Mouse (Mus musculus) heart, adult 18-20 months (tissue): ENCODE data around the gene Gm20696. TPM values are rescaled to one million over a fixed set of nuclear protein-coding genes. Genes with fewer than 3 reads are reported as not detected.

Experiments
- DNase-seq, 2 experiments: peaks; one replicate each; pipeline ENCODE4 v3.0.0; 2021 to 2022; ENCODE audit warnings: mixed read lengths in 1 of 2
- total RNA-seq, 2 experiments: library from RNA; stranded (reverse); gene quantifications; 2 replicates each; pipeline ENCODE4 v1.2.3; 2021

Gm20696 gene
- total RNA-seq, 2 experiments from 2014 or later = 0.94 to 2.2 TPM

DNA sequence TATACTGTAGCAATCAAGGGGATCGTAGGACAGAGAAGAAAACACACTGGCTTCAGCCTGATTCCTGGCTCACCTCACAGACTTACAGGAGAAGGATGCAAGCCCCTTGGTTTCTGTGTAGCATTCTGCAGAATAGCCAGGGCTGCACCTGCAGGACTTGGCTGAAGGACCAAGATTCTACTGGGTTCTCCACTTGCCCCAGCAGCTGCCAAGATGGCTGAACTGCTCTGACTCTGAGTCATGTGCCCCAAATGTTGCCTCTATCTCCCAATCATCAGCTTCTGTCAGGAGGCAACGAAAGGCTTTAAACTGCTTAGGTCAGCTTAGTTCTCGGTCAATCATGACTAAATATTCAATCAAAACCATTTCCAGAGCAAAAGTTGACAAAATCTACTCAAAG is 42.1 kb downstream of the Gm20696 start:
- no peak for DNase-seq

DNA sequence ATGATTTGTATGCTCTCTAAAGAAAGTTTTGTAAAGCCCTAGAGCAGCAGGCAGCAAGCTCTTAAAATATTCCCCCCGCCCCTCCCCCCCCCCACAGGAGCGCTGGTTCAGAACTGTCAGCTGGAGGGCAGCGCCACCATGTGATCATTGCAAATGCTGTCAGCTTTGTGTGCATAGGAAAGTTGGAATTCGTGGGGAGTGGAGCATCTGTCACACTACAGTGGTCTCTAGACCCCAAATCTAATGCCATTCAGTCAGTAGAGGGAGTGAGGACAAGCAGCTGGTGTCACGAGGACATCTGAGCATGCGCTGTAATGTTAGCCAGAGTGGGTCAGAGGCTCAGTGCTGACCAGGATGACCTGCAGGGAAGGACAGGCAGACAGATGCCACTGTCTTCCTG is 43.0 kb downstream of the Gm20696 start:
- peak in 1 of 2 experiments; percentile 34 for DNase-seq

DNA sequence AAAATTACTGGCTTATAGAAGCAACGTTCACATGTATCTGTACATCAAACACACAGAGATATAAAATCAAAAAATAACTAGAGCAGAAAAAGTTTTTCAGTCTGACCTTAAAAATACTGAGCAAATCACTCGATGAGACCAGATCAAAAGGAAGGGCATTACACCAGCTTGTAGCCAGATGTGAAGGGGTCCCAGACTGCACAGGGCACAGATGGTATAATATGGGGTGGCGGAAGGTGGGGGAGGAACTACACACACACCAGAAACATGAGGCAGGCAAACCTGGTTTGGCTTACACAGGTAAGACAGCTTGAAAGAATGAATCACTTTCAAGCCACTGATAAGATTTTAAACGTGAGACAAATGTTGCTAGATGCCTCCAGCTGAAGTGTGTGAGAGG is 45.4 kb downstream of the Gm20696 start:
- DNase-seq = no peak

DNA sequence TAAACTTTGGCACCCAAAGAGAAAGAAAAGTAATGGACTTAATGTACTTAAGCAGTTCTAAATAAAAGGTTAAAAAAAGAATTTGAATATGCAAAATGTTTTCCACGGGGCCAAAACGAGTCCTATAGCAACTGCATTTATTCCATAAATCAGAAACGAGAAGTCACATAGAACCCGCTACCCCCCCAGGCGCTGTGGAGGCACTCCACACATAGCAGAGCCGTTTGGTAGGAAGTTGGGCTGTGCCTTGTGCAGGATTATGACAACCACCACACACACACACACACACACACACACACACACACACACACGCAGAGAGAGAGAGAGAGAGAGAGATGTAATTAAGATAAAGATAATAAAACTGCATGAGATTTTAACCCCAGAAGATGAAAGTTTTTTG is 46.1 kb downstream of the Gm20696 start:
- DNase-seq = no peak

DNA sequence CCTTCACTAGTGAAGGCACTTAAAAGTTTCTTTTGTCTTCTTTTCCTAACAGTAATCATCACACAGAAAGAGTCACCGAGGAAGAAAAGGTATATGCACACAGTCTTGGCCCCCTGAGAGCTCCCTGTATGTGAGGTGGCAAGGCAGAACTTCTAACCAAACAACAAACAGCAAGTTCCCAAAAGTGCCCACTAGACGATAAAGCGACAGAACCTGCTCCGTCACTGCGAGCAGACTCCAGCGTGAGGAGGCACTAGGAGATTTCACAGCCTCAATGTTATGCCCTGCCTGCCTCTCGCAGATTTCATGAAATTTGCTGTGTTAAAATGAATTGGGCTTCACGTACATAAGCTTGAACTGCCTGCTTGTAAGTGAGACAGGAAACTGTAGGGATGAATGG is 46.6 kb downstream of the Gm20696 start:
- DNase-seq = no peak

DNA sequence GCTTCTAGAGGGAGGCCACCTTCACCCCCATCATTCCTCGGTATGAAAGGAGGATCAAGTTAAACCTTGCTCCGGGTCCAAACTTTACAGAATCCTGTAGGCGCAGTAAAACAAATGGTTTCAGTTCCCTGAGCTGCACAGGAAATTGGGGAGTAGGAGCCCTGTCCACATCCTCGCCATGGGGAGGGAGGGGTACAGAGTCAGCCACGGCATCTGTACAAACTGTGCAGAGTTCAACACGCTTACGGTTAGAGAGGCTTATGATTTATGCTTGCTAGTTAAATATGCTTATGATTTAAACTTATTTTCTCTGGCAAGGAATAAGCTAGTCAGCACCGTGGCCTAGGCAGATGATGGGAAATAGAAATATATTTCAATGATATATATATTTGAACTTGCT is 47.1 kb downstream of the Gm20696 start:
- peak in 1 of 2 experiments; percentile 31 for DNase-seq

DNA sequence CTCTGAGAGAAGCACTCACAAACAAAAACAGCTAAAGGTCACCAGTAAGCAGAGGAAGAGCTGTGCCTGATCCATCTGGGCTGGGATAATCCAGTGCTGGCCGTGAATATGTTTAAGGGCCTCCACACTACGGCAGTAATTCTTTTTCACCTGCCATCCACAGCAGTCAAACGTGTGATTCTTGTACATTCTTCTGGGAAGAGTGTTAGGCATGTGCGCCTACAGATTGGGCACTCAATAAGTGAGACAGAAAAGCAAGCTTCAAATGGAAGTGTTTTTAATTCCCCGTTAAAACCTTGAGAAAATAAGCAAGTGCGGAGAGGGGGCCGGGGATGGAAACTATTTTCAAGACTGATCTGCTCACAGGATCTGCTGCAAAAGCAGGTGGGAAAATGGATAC is 48.7 kb downstream of the Gm20696 start:
- no peak for DNase-seq

DNA sequence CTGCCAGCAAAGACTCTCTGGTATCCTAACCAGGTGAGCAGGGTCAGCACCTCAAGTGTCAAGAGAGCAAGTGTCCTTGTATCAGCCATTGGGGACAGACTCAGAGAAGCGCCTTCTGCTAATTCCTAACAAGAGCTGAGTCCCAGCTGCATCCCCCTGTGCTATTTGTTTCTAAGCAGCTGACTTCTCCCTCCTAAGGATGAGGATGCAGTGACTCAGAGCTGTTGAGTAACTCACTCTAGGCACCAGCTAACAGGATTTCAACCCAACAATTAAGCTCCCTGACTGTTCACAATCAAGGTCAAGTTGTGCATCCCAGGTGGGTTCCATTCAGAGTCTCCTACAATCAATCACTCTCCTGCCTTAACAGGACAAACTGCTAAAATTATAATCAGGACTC is 49.2 kb downstream of the Gm20696 start:
- DNase-seq = no peak

DNA sequence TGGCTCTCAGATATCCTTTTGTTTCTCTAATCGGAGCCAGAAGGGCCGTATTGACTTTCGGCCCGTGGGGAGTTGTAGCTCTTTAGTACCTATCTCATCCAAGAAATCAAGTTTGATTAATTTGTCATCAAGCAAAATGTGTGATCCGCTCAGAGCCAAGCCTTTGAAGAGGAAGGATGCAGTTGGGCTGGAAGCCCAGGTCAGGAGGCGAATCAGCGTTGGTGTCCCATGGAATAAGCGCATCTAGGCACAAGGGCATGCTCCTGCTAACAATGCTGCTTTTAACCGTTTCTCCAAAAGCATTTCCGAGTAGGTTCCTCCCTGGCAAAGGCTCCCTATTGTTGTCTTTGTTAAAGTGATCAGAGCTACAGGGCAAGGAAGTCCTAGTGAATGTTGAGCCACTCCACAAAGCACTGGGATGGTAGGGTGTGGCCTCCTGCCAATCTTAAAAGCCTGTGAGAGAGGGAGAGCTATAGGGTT is 51.3 kb downstream of the Gm20696 start:
- peak in 1 of 2 experiments; percentile 34 for DNase-seq

DNA sequence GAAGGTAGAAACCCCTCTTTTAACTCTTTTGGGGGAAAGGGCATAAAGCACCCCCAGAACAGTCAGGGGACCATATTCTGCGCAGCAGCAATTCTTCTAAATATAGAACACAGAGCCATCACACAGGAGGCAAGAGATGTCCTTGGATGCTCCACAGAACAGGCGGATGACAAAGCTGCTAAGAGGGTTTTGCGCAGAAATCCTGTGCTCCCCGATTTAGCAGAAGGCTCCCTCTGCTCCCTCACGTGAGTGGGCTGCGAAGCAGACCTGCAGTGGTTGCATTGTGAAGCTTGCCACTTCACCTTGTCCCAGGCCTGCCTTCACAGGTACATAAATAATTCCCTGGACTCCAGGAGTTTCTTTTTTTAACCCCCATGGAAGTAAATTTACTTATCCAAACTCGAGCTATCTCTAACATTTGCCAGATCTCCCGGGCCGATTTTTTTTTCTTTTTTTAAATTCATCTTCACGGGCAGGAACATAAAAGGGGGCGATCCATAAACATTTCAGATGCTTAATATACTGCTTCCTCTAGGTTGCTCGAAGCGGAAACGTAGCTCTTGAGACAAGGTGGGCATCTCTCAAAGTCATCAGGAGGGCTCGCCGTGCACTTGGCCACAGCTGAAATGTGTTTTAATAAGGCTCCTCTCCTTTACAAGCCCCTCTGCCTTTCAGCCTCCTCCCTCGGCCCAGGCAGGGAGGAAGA is 51.9 kb downstream of the Gm20696 start:
- no peak for DNase-seq

DNA sequence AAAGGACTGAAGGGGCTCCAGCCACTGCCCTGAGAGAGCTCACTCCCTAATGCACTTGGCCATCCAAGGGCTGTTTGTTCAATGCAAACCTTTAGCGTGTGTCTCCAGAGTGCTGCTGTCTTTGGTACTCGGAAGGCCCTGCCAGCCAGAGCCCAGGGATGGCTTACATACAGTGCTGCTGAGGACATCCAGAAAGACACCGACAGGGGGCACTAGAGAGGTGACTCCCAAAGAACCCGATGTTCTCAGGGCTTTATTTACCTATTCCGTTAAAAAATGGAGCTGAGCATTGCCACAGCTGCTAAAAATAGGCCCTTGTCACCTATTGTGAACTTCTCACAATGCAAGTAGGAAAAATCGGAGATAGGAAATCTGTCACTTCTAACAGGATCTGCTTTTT is 54.7 kb downstream of the Gm20696 start:
- DNase-seq = no peak

DNA sequence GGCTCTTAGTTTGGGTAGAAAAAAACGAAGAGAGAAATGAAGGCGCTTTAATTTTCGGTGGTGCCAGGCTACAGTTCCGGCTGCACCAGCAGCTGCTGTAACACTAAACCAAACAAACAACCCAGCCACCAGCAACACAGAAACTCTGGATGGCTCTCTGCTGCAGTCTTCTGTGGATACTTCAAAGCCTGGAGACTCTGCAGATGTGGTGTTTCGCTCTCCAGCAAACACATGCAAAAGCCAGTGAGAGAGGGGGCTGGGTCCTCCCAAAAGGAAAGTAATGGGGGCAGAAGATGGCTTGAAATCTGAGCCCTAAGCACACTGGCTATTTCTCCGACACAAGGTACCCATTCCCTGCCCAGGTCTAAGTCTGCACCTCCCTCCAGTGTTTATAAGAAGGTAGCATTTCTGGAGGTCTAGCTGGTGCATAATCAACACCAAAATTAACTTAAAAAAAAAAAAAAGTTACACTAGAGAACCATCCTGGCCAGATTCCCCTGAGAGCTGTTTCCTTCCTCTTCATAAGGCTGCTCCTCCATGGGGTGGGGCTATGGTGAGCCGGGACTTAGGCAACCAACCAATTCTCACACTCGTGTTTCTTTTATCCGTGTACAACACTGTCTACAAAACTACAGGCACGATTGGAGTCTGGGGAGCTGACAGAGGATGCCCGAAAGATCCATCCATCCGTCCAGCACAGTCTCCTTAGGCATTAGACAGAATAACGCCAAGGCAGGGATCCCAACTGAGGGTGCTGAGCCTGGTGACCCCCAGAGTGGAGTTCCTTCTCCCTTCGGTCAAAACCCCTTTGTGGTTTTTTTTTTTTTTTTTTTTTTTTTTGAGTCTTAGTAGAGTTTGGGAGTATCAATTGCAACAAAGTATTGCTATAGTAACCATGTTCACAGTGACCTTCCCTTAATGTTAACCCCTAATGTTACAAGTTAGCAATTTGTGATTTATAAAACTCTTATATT is 55.9 kb downstream of the Gm20696 start:
- DNase-seq = peak; percentile 38 to 50

DNA sequence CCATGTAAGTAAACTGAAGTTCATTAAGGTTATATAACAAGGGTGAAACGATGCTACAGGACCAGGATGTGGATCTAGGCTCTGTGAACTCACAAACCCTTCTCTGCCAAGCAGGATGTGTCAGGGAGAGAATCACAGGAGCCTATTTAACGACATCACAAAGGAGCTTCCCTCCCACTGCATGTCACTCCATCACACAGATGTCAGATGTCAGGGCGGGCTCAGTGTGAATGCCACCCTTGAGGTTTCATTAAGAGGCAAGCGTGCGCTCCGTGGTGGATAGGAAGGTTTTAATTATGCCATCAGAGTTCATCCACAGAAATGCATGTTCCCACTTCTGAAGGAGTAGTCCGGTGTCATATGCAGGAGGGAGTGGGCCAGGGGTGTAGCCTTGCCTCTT is 60.5 kb downstream of the Gm20696 start:
- no peak for DNase-seq

DNA sequence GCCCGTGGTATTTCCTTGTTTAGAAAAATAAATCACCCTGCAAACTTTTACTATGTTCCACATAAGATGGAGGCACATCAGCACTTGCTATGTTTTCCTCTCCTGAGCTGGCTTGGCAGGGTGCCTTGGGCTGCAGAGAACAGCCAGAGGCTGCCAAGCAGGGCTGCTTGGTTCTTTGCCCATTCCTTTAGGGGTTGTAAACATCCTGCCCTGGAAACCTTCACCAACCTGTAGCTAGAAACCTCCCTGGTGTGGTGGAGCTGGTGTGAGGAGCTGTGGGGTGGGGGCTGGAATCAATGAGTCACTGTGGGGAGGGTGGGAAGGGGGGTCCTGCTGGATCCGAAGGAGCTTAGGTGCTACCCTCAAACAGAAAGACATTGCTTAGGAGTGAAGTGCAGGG is 61.8 kb downstream of the Gm20696 start:
- DNase-seq = peak; percentile 40 to 52

DNA sequence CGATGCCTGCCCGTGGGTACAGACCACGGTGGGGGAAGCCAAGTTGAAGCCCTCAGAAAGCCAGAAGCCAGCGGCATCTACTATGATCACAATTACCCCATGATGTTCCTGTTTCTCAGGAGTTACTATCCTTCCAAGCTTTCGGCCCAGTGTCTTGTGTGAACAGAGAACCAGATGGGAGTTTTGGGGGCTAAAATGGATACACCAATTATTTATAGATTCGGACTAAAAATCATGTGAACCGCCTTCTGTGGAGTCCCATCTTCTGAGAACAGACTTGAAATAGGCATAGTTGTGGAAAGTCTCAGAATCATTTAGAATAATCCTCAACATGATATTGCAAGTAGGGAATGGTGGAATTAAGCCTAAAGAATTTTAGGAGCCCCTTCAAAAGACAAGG is 64.2 kb downstream of the Gm20696 start:
- no peak for DNase-seq

DNA sequence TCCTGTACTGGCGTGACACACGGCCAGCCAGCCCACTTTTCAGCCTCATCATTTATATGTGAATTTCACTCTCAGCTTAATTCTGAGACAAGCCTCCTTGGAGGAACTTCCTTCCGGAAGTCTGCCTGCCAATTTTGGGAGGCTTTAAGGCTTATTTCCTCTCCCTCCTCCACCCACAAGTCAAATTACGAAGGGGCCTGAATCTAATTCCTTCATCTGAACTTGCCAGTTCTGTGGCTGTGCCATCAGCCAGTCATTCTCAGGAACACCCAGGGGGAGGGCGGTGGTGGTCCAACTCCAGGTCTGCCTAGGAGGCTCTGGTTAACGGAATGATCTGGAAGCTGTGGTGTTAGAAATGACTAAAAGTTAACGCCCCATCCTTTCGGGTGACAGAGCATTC is 65.7 kb downstream of the Gm20696 start:
- peak; percentile 25 to 27 for DNase-seq

DNA sequence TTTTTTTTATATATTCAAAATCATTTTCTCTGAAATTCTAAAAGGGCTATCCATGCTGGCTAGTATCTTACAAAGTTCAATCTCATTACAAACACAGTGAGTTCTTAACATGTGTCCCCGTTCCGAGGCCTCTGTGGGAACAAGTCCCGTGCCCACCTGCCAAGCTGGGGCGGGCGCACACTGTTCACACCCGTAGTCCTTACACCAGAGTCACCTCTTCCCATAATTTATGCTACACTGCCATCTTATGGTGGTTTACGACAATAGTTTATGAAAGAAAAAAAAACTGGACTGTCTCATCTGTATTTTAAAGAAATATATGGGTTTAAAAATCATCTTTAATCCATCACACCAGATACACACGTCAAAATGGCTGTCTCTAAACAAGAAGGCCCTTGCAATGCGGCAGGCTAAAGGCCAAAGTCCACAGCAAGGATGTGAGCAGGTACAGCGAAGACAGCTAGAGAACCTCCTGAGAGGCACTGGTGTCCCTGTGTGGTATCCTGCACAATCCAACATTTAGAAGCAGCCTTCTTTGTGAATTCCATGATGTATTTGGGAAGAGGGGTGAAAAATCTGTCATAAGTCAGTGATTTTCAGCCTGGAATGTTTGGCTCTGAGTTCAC is 66.3 kb downstream of the Gm20696 start:
- peak; percentile 42 to 78 for DNase-seq

DNA sequence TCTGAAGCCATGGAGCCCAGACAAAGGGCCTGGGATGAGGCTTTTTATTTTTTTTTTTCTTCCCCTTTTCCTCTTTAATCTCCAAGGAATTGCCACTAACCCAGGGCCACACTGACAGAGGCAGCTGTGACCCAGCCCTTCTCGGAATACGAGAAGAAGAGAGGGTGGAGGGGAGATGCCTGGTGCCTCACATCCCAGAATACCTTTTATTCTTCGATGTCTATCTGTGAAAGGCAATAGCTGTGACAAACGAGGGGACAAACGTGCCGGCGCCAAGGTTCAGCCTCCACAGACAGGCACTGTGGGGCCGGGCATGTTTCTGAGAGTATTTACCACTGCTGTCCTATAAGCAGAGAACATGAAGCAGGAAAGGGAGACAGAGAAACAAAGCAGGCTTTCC is 66.9 kb downstream of the Gm20696 start:
- DNase-seq = peak in 1 of 2 experiments; percentile 7

DNA sequence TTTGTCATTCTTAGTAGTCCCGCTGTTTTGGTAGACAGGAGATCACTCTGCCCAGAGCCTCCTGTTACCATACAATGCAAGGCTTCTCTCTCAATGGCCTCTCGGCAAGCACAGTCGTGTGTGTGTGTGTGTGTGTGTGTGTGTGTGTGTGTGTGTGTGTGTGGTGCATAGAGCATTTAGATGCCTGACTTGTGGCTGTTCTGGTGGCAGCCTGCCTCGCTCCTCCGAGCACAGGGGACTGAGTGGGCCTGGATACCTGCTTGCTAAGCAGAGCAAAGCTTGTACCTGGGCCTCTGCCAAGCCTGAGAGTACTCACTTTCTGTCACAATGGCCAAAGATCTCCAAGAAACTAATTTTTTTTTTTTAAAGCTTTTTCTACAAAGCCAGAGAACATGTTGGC is 67.4 kb downstream of the Gm20696 start:
- peak in 1 of 2 experiments; percentile 7 for DNase-seq

DNA sequence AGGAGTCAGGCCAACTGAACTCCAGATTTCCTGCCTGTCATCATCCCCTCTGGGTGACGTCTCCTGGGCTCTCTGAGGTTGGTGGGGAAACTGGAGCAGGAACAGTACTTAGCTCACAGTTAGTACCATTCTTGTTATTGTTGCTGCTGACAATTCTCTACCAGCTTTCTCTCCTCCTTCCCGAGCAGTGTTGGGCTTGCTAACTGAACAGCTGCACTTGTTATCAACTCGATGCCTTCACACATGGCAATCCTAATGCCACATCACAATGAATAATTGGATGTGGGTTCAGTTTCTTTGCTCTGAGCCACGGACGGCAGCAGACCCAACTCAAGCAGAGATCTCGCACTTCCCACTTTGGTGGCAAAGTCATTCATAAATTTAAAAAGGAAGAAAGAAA is 89.6 kb downstream of the Gm20696 start:
- no peak for DNase-seq

DNA sequence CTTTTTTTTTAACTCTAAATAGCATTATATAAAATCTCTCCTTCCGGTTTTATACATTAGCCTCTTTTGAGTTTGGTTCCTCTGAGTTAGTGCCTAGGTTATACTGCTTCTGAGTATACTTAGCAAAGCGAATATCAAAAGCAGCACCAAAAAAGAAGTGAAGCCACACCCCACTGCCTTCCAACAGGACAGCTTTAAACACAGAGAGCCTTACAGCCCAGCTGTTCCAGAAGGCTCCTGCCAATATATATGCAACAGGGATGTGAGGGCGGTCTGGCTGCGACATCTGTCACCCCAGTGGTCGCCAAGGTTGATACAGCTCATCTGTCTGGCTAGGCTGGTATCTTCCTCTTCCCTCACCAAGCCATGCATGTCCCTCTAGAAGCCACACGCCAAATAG is 91.0 kb downstream of the Gm20696 start:
- no peak for DNase-seq

DNA sequence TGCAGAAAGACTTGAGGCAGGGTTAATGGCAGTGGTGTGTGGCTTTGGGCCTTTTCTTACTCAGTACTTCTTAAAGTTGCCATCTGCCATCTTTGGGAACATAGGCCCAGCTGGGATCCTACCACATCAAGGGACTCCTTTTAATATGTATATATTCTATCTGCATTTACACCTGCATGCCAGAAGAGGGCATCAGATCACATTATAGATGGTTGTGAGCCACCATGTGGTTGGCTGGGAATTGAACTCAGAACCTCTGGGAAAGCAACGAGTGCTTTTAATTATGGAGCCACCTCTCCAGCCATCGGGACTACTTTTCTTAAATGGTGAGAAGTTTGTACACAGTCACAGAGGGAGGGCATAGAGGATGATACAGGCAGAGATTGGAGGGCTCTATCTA is 93.3 kb downstream of the Gm20696 start:
- no peak for DNase-seq

DNA sequence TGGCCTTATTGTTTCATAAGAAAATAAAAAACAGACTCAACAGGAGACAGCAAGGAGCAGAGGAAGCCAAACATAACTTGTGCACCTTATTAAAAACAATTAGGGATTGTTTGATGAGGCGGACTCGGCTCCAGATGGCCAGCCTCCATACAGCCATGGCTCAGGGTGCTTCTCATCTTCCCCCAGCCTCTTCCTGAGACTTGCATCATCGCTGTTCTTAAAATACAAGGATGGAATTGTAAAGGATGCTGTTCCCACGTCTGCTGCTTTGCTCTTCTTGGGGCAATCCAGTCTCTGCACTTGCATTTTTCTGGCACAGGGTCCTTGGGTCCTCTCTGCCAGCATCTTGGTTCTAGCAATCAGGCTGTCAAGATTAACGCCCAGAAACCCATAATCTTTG is 94.5 kb downstream of the Gm20696 start:
- no peak for DNase-seq
